Mouse (Mus musculus) stomach, postnatal 0 days (tissue): Measurements from ENCODE around the gene Map3k5.

Source experiments
- CTCF ChIP-seq: IDR thresholded peaks from 2 replicates; pipeline ENCODE4 v1.5.1; 2016; ENCODE audit warnings: antibody characterized with exemption, low read depth, mild to moderate bottlenecking, moderate library complexity
- EP300 ChIP-seq: optimal IDR thresholded peaks from 2 replicates; pipeline ENCODE3; 2016; ENCODE audit warnings: antibody characterized with exemption

DNA sequence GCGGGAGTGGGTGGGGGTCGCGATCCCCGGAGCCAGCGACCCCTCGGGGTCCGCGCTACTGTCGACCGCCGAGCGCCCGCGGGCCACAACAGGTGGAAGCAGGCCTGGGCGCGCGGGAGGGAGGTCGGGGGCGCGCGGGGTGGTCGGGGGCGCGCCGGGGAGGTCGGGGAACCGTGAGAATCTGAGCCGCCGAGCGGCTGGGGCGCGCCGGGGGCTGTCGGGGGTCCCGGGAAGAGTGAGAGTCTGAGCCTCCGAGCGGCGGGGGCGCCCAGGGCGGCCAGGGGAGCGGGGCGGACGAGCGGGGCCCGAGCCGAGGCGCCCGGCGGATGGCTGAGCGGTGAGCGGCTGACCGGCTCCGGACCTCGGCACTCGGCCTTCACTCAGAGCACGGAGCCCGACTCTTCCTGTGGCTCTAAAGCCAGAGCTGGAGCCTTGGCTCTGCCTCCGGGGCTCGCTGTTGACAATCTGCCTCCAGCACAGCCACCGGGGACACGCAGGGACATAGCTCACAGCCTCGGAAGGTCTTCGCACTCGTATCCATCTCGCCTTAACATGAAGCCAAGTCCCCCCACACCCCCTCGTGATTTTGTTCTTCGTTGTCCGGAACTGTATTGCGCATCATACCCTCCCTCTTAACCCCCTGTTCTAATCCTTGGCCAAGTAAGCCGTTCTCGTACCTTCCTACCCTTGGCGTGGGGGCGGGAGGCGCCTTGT is 215.0 kb downstream of the Map3k5 start:
- no peak for TF ChIP-seq EP300
- TF ChIP-seq CTCF = no peak
